Mouse (Mus musculus) midbrain, embryonic 13.5 days (tissue): ENCODE data around the gene Igfbp4. TPM values are rescaled to one million over a fixed set of nuclear protein-coding genes. Genes with fewer than 3 reads are reported as not detected.

ENCODE experiments used
- ATAC-seq: fragments of 200-750 bp; cut with Nextera tagmentation; 2 replicates; pipeline ENCODE4 v1.8.0; 2017; ENCODE audit warnings: mild to moderate bottlenecking, moderate TSS enrichment, moderate library complexity
- H3K27ac ChIP-seq: fragments of 300-500 bp; sonication (generic); 2 replicates; pipeline ENCODE4 v1.5.1; 2015; ENCODE audit warnings: inconsistent platforms, mild to moderate bottlenecking, moderate library complexity
- H3K27me3 ChIP-seq: fragments of 300-500 bp; sonication (generic); 2 replicates; pipeline ENCODE4 v1.6.1; 2015; ENCODE audit warnings: mild to moderate bottlenecking, inconsistent platforms
- H3K36me3 ChIP-seq: fragments of 300-500 bp; sonication (generic); 2 replicates; pipeline ENCODE4 v1.6.1; 2015; ENCODE audit warnings: mild to moderate bottlenecking, inconsistent platforms
- H3K4me1 ChIP-seq: fragments of 300-500 bp; sonication (generic); replicated peaks from 2 replicates; pipeline ENCODE4 v1.6.1; 2015; ENCODE audit warnings: inconsistent platforms
- H3K4me2 ChIP-seq: fragments of 300-500 bp; sonication (generic); replicated peaks from 2 replicates; pipeline ENCODE4 v1.6.1; 2015; ENCODE audit warnings: moderate library complexity, mild to moderate bottlenecking, inconsistent platforms
- H3K4me3 ChIP-seq: fragments of 300-500 bp; sonication (generic); replicated peaks from 2 replicates; pipeline ENCODE4 v1.5.1; 2015; ENCODE audit warnings: mild to moderate bottlenecking, inconsistent platforms
- H3K9ac ChIP-seq: fragments of 300-500 bp; sonication (generic); replicated peaks from 2 replicates; pipeline ENCODE4 v1.6.1; 2015; ENCODE audit warnings: mild to moderate bottlenecking, inconsistent platforms
- H3K9me3 ChIP-seq: fragments of 300-500 bp; sonication (generic); 2 replicates; pipeline ENCODE4 v1.6.1; 2016; ENCODE audit warnings: mild to moderate bottlenecking, inconsistent platforms
- WGBS: fragments of 180-500 bp; shearing (Covaris S2); methylation state at CpG from one replicate; pipeline ENCODE4 v1.1.7; 2015; 5-methylcytosine and 5-hydroxymethylcytosine counted together
- polyA plus RNA-seq: library from polyadenylated mRNA; unstranded; fragments of >200 nt; fragmentation: Nextera tagmentation; extraction: Ambion mirVana; gene quantifications from 2 replicates; pipeline ENCODE4 v1.2.1, GENCODE M21; 2015

Igfbp4 gene
- polyA plus RNA-seq, 1 experiment from 2014 or later: 125 TPM

GRCm38 (mm10) chr11:99089077-99089601 lies 48.1 kb downstream of the Igfbp4 start, which contains the start of gene Tns4:
Gene Tns4, minus strand, starts transcription at chr11:99089306.
- H3K27me3 ChIP-seq: no peaks in the 10 kb centered on the region
- no peak within 1 kb of the TSS for H3K4me3 ChIP-seq
- H3K27ac ChIP-seq: no peak within 1 kb of the TSS
- H3K9ac ChIP-seq: no peak within 1 kb of the TSS
- no peak within 1 kb of the TSS for H3K4me2 ChIP-seq
- H3K36me3 ChIP-seq: no peaks in the 10 kb centered on the region
- WGBS: 64% methylated on average over 14 of the region's 14 CpGs
- no peaks in the 10 kb centered on the region for H3K9me3 ChIP-seq
- H3K4me1 ChIP-seq: no peaks in the 10 kb centered on the region
- no peak for ATAC-seq

GRCm38 (mm10) chr11:99090391-99090790 lies 49.3 kb downstream of the Igfbp4 start:
- Histone ChIP-seq H3K36me3 (no peaks in the 10 kb centered on the region), H3K9me3 (no peaks in the 10 kb centered on the region), H3K4me1 (no peaks in the 10 kb centered on the region), H3K4me3 (no peak overlapping the region), H3K27ac (no peak overlapping the region), H3K27me3 (no peaks in the 10 kb centered on the region), H3K9ac (no peak overlapping the region), H3K4me2 (no peak overlapping the region)
- ATAC-seq: no peak
- 93% methylated on average over 8 of the region's 8 CpGs for WGBS

- ATAC-seq: no peak
- Histone ChIP-seq H3K9ac (no peak overlapping the region), H3K36me3 (no peaks in the 10 kb centered on the region), H3K9me3 (no peaks in the 10 kb centered on the region), H3K4me2 (no peak overlapping the region), H3K4me1 (no peaks in the 10 kb centered on the region), H3K27ac (no peak overlapping the region), H3K27me3 (no peaks in the 10 kb centered on the region), H3K4me3 (no peak overlapping the region)
- WGBS: 67% methylated on average over 2 of the region's 2 CpGs
These were observed 50.6 kb downstream of the Igfbp4 start for GRCm38 (mm10) chr11:99091666-99092065.

- Histone ChIP-seq H3K4me1 (no peaks in the 10 kb centered on the region), H3K36me3 (no peaks in the 10 kb centered on the region), H3K9me3 (no peaks in the 10 kb centered on the region), H3K4me2 (no peak overlapping the region), H3K27ac (no peak overlapping the region), H3K27me3 (no peaks in the 10 kb centered on the region), H3K4me3 (no peak overlapping the region), H3K9ac (no peak overlapping the region)
- 85% methylated on average over 7 of the region's 7 CpGs for WGBS
- ATAC-seq: no peak
These were observed 52.7 kb downstream of the Igfbp4 start for GRCm38 (mm10) chr11:99093740-99094139.

GRCm38 (mm10) chr11:99094911-99095676 lies 54.0 kb downstream of the Igfbp4 start:
- H3K36me3 ChIP-seq: no peaks in the 10 kb centered on the region
- ATAC-seq: no peak
- WGBS: 66% methylated on average over 2 of the region's 2 CpGs

GRCm38 (mm10) chr11:99095759-99096158 lies 54.7 kb downstream of the Igfbp4 start:
- no peak for ATAC-seq
- Histone ChIP-seq H3K9me3 (no peaks in the 10 kb centered on the region), H3K4me1 (no peaks in the 10 kb centered on the region), H3K36me3 (no peaks in the 10 kb centered on the region), H3K4me3 (no peak overlapping the region), H3K27ac (no peak overlapping the region), H3K9ac (no peak overlapping the region), H3K4me2 (no peak overlapping the region), H3K27me3 (no peaks in the 10 kb centered on the region)
- 84% methylated on average over 4 of the region's 4 CpGs for WGBS

More at GRCm38 (mm10) chr11:99094911-99095676, 54.0 kb downstream of the Igfbp4 start:
- Histone ChIP-seq H3K9ac (no peak overlapping the region), H3K27ac (no peak overlapping the region), H3K4me3 (no peak overlapping the region), H3K4me1 (no peaks in the 10 kb centered on the region), H3K27me3 (no peaks in the 10 kb centered on the region), H3K9me3 (no peaks in the 10 kb centered on the region), H3K4me2 (no peak overlapping the region)

- H3K36me3 ChIP-seq: no peaks in the 10 kb centered on the region
These were observed 55.4 kb downstream of the Igfbp4 start for GRCm38 (mm10) chr11:99096417-99096816.

GRCm38 (mm10) chr11:99096996-99097774 lies 56.1 kb downstream of the Igfbp4 start:
- 67% methylated on average over 8 of the region's 8 CpGs for WGBS

More at GRCm38 (mm10) chr11:99096417-99096816, 55.4 kb downstream of the Igfbp4 start:
- Histone ChIP-seq H3K9ac (no peak overlapping the region), H3K4me3 (no peak overlapping the region), H3K4me2 (no peak overlapping the region), H3K27me3 (no peaks in the 10 kb centered on the region), H3K4me1 (no peaks in the 10 kb centered on the region), H3K9me3 (no peaks in the 10 kb centered on the region), H3K27ac (no peak overlapping the region)
- 91% methylated on average over 4 of the region's 4 CpGs for WGBS
- ATAC-seq: no peak

GRCm38 (mm10) chr11:99098924-99099323 lies 57.9 kb downstream of the Igfbp4 start:
- WGBS: 88% methylated on average over 9 of the region's 9 CpGs
- ATAC-seq: no peak

More at GRCm38 (mm10) chr11:99096996-99097774, 56.1 kb downstream of the Igfbp4 start:
- H3K27me3 ChIP-seq: no peaks in the 10 kb centered on the region
- ATAC-seq: no peak
- H3K4me3 ChIP-seq: no peak overlapping the region
- no peaks in the 10 kb centered on the region for H3K4me1 ChIP-seq
- no peak overlapping the region for H3K9ac ChIP-seq
- H3K36me3 ChIP-seq: no peaks in the 10 kb centered on the region
- H3K9me3 ChIP-seq: no peaks in the 10 kb centered on the region
- no peak overlapping the region for H3K27ac ChIP-seq
- no peak overlapping the region for H3K4me2 ChIP-seq

GRCm38 (mm10) chr11:99099516-99099915 lies 58.5 kb downstream of the Igfbp4 start:
- Histone ChIP-seq H3K9me3 (no peaks in the 10 kb centered on the region), H3K4me1 (no peaks in the 10 kb centered on the region), H3K4me3 (no peak overlapping the region), H3K4me2 (no peak overlapping the region), H3K27me3 (no peaks in the 10 kb centered on the region), H3K9ac (no peak overlapping the region), H3K27ac (no peak overlapping the region), H3K36me3 (no peaks in the 10 kb centered on the region)
- no peak for ATAC-seq
- 89% methylated on average over 7 of the region's 7 CpGs for WGBS

More at GRCm38 (mm10) chr11:99098924-99099323, 57.9 kb downstream of the Igfbp4 start:
- no peaks in the 10 kb centered on the region for H3K36me3 ChIP-seq
- H3K9me3 ChIP-seq: no peaks in the 10 kb centered on the region
- H3K4me3 ChIP-seq: no peak overlapping the region
- no peaks in the 10 kb centered on the region for H3K27me3 ChIP-seq
- no peak overlapping the region for H3K27ac ChIP-seq
- no peak overlapping the region for H3K4me2 ChIP-seq
- no peaks in the 10 kb centered on the region for H3K4me1 ChIP-seq
- H3K9ac ChIP-seq: no peak overlapping the region

- no peak for ATAC-seq
- H3K27ac ChIP-seq: no peak overlapping the region
- H3K36me3 ChIP-seq: no peaks in the 10 kb centered on the region
- H3K4me1 ChIP-seq: no peaks in the 10 kb centered on the region
- no peaks in the 10 kb centered on the region for H3K27me3 ChIP-seq
- 86% methylated on average over 5 of the region's 5 CpGs for WGBS
- no peaks in the 10 kb centered on the region for H3K9me3 ChIP-seq
- no peak overlapping the region for H3K9ac ChIP-seq
- H3K4me3 ChIP-seq: no peak overlapping the region
- H3K4me2 ChIP-seq: no peak overlapping the region
These were observed 59.2 kb downstream of the Igfbp4 start for GRCm38 (mm10) chr11:99100215-99100614.

- H3K27ac ChIP-seq: no peak overlapping the region
- no peak overlapping the region for H3K4me3 ChIP-seq
- H3K36me3 ChIP-seq: no peaks in the 10 kb centered on the region
- H3K4me2 ChIP-seq: no peak overlapping the region
- H3K27me3 ChIP-seq: no peaks in the 10 kb centered on the region
- no peak overlapping the region for H3K9ac ChIP-seq
- 90% methylated on average over 8 of the region's 8 CpGs for WGBS
- no peaks in the 10 kb centered on the region for H3K9me3 ChIP-seq
- ATAC-seq: no peak
- H3K4me1 ChIP-seq: no peaks in the 10 kb centered on the region
These were observed 60.6 kb downstream of the Igfbp4 start for GRCm38 (mm10) chr11:99101693-99102092.
